Mouse (Mus musculus) embryonic fibroblast, embryonic 13.5 days (primary cell): ENCODE results near the gene Rbms3.

Source experiments
- CTCF ChIP-seq: IDR thresholded peaks from 2 replicates; pipeline ENCODE4 v1.5.1; 2011; ENCODE audit warnings: mild to moderate bottlenecking, control low read depth, low read length, moderate library complexity, borderline replicate concordance; ENCODE audit not compliant: insufficient read depth
- POLR2A ChIP-seq: IDR thresholded peaks from 2 replicates; pipeline ENCODE4 v1.6.1; 2011; ENCODE audit warnings: low read depth, mild to moderate bottlenecking, control low read depth, low read length, moderate library complexity

DNA sequence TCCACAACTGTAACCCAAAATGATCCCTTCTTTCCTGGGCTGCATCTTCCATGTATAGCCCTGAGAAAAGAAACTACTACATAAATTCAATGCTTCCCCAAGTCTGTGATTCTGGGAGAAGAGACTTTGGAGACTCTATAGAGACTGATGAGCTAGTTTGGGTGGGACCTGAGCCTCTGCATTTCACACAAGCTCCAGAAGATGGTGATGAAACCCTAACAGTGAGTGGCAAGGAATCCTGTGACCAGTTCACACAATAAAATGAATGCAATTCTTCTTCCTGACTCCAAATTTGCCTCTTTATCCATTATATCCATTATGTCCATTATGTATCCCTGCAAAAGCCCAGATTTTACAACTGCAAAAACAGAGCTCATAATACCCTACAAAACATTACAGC lies 2.5 kb downstream of the Rbms3 start:
- TF ChIP-seq POLR2A (no peak), CTCF (no peak)
